ENCODE assay signal across 24 mouse cellular contexts in genomic region chr4:111880112-111880875, GRCm38 (mm10). TPM values are rescaled to one million over a fixed set of nuclear protein-coding genes. Genes with fewer than 3 reads are reported as not detected.
A peak's percentile ranks its signal among the peaks of the same experiment; 100 is the strongest.
DNase-seq lines count a peak whose midpoint lies in the region; ATAC-seq and TF ChIP-seq lines count a peak whose summit lies in the region.
"Had no signal": no experiment of that assay in that cellular context is flagged by ENCODE, and none has a peak within 500 bp of the region (broad histone marks: within the 10 kb centered on the region; RNA-seq: fewer than 3 reads in every experiment).

No protein-coding gene starts in this region.

- no peaks in the 10 kb centered on the region for H3K27me3 ChIP-seq in kidney, postnatal 0 days (ENCODE audit: insufficient read depth, low read length)
- H3K27me3 ChIP-seq: forebrain, embryonic 15.5 days; lung, embryonic 15.5 days; midbrain, embryonic 12.5 days; neural tube, embryonic 15.5 days had no signal

- no peak overlapping the region for H3K4me2 ChIP-seq in kidney, postnatal 0 days (ENCODE audit: low read length)
- H3K4me2 ChIP-seq: forebrain, embryonic 15.5 days; liver, embryonic 11.5 days; lung, embryonic 15.5 days; midbrain, embryonic 12.5 days; neural tube, embryonic 15.5 days had no signal

- H3K9me3 ChIP-seq in kidney, postnatal 0 days (replicated peaks; ENCODE audit: low read length) = no peaks in the 10 kb centered on the region
- H3K9me3 ChIP-seq: forebrain, embryonic 15.5 days; limb, embryonic 10.5 days; lung, embryonic 15.5 days; midbrain, embryonic 12.5 days; neural tube, embryonic 15.5 days had no signal

- WGBS in kidney, postnatal 0 days = 37% methylated on average over 4 of the region's 4 CpGs
- WGBS in lung, adult 2 months = 30% methylated on average over 4 of the region's 4 CpGs

- ATAC-seq in kidney, postnatal 0 days (replicated peaks; ENCODE audit: low FRiP score, low read depth) = no peak
- ATAC-seq: forebrain, embryonic 15.5 days had no signal

- no peak overlapping the region for H3K9ac ChIP-seq in kidney, postnatal 0 days (ENCODE audit: low read depth, low read length)
- H3K9ac ChIP-seq: forebrain, embryonic 15.5 days; lung, embryonic 15.5 days; midbrain, embryonic 12.5 days; neural tube, embryonic 15.5 days had no signal

- TF ChIP-seq CTCF in kidney, postnatal 0 days (IDR thresholded peaks at IDR 0.05; ENCODE audit: low read depth) = no peak
- TF ChIP-seq CTCF in gastrocnemius, adult 2 months (IDR thresholded peaks at IDR 0.05) = no peak
- no peak for TF ChIP-seq CTCF in lung, adult 2 months (IDR thresholded peaks at IDR 0.05; ENCODE audit: insufficient read depth, low read length)

- peak; percentile 71 for DNase-seq in heart, adult 11 months
- no peak for DNase-seq in heart, adult 18-20 months
- DNase-seq in kidney, postnatal 0 days (ENCODE audit: low spot score) = peak; percentile 47
- DNase-seq in kidney, adult 11 months = no peak
- peak; percentile 11 for DNase-seq in fibroblast of lung, adult 2 months (ENCODE audit: low read depth)
- DNase-seq in thymus, postnatal 25 days = peak; percentile 38
- DNase-seq in gastrocnemius, adult 2 months = no peak
- no peak for DNase-seq in lung, adult 2 months
- DNase-seq: adrenal gland, postnatal 25 days; cerebellum, adult 8-10 months; kidney, adult 9 months had no signal

- no peaks in the 10 kb centered on the region for H3K36me3 ChIP-seq in kidney, postnatal 0 days (ENCODE audit: insufficient read depth, low read length)
- H3K36me3 ChIP-seq: forebrain, embryonic 15.5 days; limb, embryonic 10.5 days; lung, embryonic 15.5 days; midbrain, embryonic 12.5 days; neural tube, embryonic 15.5 days had no signal

- no peak overlapping the region for H3K27ac ChIP-seq in kidney, postnatal 0 days
- no peak overlapping the region for H3K27ac ChIP-seq in gastrocnemius, adult 2 months
- H3K27ac ChIP-seq: forebrain, embryonic 15.5 days; left cerebral cortex, adult 2 months; limb, embryonic 10.5 days; lung, embryonic 15.5 days; midbrain, embryonic 12.5 days; neural tube, embryonic 15.5 days had no signal

- H3K4me3 ChIP-seq in kidney, postnatal 0 days (replicated peaks; ENCODE audit: low read depth, low read length) = no peak overlapping the region
- H3K4me3 ChIP-seq in gastrocnemius, adult 2 months = no peak overlapping the region
- no peak overlapping the region for H3K4me3 ChIP-seq in lung, adult 2 months (replicated peaks; ENCODE audit: extremely low read depth, low read depth, low read length)
- H3K4me3 ChIP-seq: erythroblast, embryonic 14.5 days; forebrain, embryonic 15.5 days; left cerebral cortex, adult 2 months; limb, embryonic 10.5 days; lung, embryonic 15.5 days; midbrain, embryonic 12.5 days; myocyte; neural tube, embryonic 15.5 days had no signal

- H3K4me1 ChIP-seq in kidney, postnatal 0 days (replicated peaks; ENCODE audit: insufficient read depth, low read length) = no peaks in the 10 kb centered on the region
- no peaks in the 10 kb centered on the region for H3K4me1 ChIP-seq in lung, adult 2 months (ENCODE audit: control insufficient read depth, insufficient read depth, low read length)
- H3K4me1 ChIP-seq: forebrain, embryonic 15.5 days; lung, embryonic 15.5 days; midbrain, embryonic 12.5 days; neural tube, embryonic 15.5 days had no signal

- TF ChIP-seq POLR2A in lung, adult 2 months (IDR thresholded peaks at IDR 0.05; ENCODE audit: borderline replicate concordance, extremely low read depth, low read depth, low read length) = no peak

- intact Hi-C loops in gastrocnemius, adult 2 months (cut with DNase I) = no loop called here

RNA-seq across cellular contexts. Expression of gene Slc5a9, which starts 22.4 kb away (rescaled TPM):
- total RNA-seq in heart, adult 18-20 months (2021) = not detected
- 6.0 and 6.7 TPM in 2 replicates for polyA plus RNA-seq in kidney, postnatal 0 days (2015; fragmentation: Nextera tagmentation; extraction: Ambion mirVana)
- total RNA-seq in gastrocnemius, adult 2 months (2021) = not detected
- polyA plus RNA-seq in lung, adult 2 months (2012; rRNA removed) = 0.29 and 6.5 TPM in 2 replicates
- total RNA-seq: adrenal gland, postnatal 25 days; hematopoietic stem cell, adult 5-6 weeks; layer of hippocampus, adult 18-20 months; left cerebral cortex, adult 2 months had no signal
- polyA plus RNA-seq: cortical plate, adult 2 months; erythroblast, embryonic 14.5 days; forebrain, embryonic 15.5 days; limb, embryonic 10.5 days; liver, embryonic 11.5 days; midbrain, embryonic 12.5 days; myocyte; neural tube, embryonic 15.5 days had no signal

RNA-seq across cellular contexts. Expression of gene Skint8, which starts 38.9 kb away (rescaled TPM):
- total RNA-seq in heart, adult 18-20 months (2021) = not detected
- not detected in 2 replicates for polyA plus RNA-seq in kidney, postnatal 0 days (2015; fragmentation: Nextera tagmentation; extraction: Ambion mirVana)
- not detected for total RNA-seq in gastrocnemius, adult 2 months (2021)
- polyA plus RNA-seq in lung, adult 2 months (2012; rRNA removed) = 0.19 TPM in 1 of 2 replicates, not detected in the other
- total RNA-seq: adrenal gland, postnatal 25 days; hematopoietic stem cell, adult 5-6 weeks; layer of hippocampus, adult 18-20 months had no signal
- polyA plus RNA-seq: cortical plate, adult 2 months; erythroblast, embryonic 14.5 days; forebrain, embryonic 15.5 days; gonadal fat pad, adult 2 months; limb, embryonic 10.5 days; liver, embryonic 11.5 days; lung, embryonic 15.5 days; midbrain, embryonic 12.5 days; myocyte; neural tube, embryonic 15.5 days had no signal

Comparison
In these comparisons a context has a peak if more than half of its experiments do, and no peak if none do; other contexts are left out.
1. DNase-seq: peak in heart, adult 11 months (single experiment), kidney, postnatal 0 days (single experiment), fibroblast of lung, adult 2 months (single experiment) and thymus, postnatal 25 days (single experiment); none in heart, adult 18-20 months (0 of 2), kidney, adult 11 months (single experiment), gastrocnemius, adult 2 months (single experiment) and lung, adult 2 months (single experiment).